Mouse (Mus musculus) hindbrain, postnatal 0 days (tissue): ENCODE results near the gene Col5a2. TPM values are rescaled to one million over a fixed set of nuclear protein-coding genes. Genes with fewer than 3 reads are reported as not detected.
A peak's percentile ranks its signal among the peaks of the same experiment; 100 is the strongest.
"Not testable (repeated sequence)": the region's sequence is repeated elsewhere in the genome, so short reads cannot be mapped to it uniquely, and the experiment has no call there.

Experiments used
- ATAC-seq: fragments of 200-750 bp; cut with Nextera tagmentation; 2 replicates; pipeline ENCODE4 v1.8.0; 2017; ENCODE audit warnings: mild to moderate bottlenecking, moderate TSS enrichment, moderate library complexity
- DNase-seq: peaks from one replicate; pipeline ENCODE4 v3.0.0-alpha.2; 2015; ENCODE audit warnings: low spot score
- H3K27ac ChIP-seq: fragments of 300-500 bp; sonication (generic); 2 replicates; pipeline ENCODE4 v1.5.1; 2014; ENCODE audit warnings: mild to moderate bottlenecking
- H3K27me3 ChIP-seq: fragments of 300-500 bp; sonication (generic); 2 replicates; pipeline ENCODE4 v1.6.1; 2014; ENCODE audit warnings: low read length, mixed read lengths; ENCODE audit not compliant: insufficient read depth
- H3K36me3 ChIP-seq: fragments of 300-500 bp; sonication (generic); 2 replicates; pipeline ENCODE4 v1.6.1; 2014; ENCODE audit warnings: low read length, mixed read lengths; ENCODE audit not compliant: insufficient read depth
- H3K4me1 ChIP-seq: fragments of 300-500 bp; sonication (generic); 2 replicates; pipeline ENCODE4 v1.6.1; 2014; ENCODE audit warnings: antibody characterized with exemption, low read length, mixed read lengths; ENCODE audit not compliant: insufficient read depth
- H3K4me2 ChIP-seq: fragments of 300-500 bp; sonication (generic); 2 replicates; pipeline ENCODE4 v1.6.1; 2014; ENCODE audit warnings: low read depth, mild to moderate bottlenecking, low read length, moderate library complexity, mixed read lengths
- H3K4me3 ChIP-seq: fragments of 300-500 bp; sonication (generic); 2 replicates; pipeline ENCODE4 v1.5.1; 2014; ENCODE audit warnings: low read length
- H3K9ac ChIP-seq: fragments of 300-500 bp; sonication (generic); replicated peaks from 2 replicates; pipeline ENCODE4 v1.6.1; 2014; ENCODE audit warnings: mild to moderate bottlenecking, low read length, moderate library complexity, mixed read lengths
- H3K9me3 ChIP-seq: fragments of 300-500 bp; sonication (generic); 2 replicates; pipeline ENCODE4 v1.6.1; 2016; ENCODE audit warnings: low read length, mixed read lengths
- CTCF ChIP-seq: IDR thresholded peaks from 2 replicates; pipeline ENCODE4 v1.5.1; 2016; ENCODE audit warnings: antibody characterized with exemption, control low read depth, low read depth
- WGBS: fragments of 180-500 bp; shearing (Covaris S2); extraction: QIAGEN DNeasy Blood & Tissue Kit; methylation state at CpG from one replicate; pipeline ENCODE4 v1.1.7; 2014; 5-methylcytosine and 5-hydroxymethylcytosine counted together
- polyA plus RNA-seq: library from polyadenylated mRNA; unstranded; fragments of >200 nt; fragmentation: Nextera tagmentation; extraction: Ambion mirVana; gene quantifications from 2 replicates; pipeline ENCODE4 v1.2.1, GENCODE M21; 2015
- total RNA-seq: library from RNA; depleted of rRNA; stranded (reverse); fragments of >200 nt; gene quantifications from 2 replicates; pipeline ENCODE4 v1.2.3, GENCODE M21; 2014

Gene Col5a2
- total and polyA plus RNA-seq, 2 experiments from 2014 or later, result 7.3 to 17.9 TPM

- H3K27ac ChIP-seq, result no peak overlapping the region
- H3K4me2 ChIP-seq, result no peak overlapping the region
- H3K9me3 ChIP-seq, result no peaks in the 10 kb centered on the region
- no peaks in the 10 kb centered on the region for H3K4me1 ChIP-seq
- H3K27me3 ChIP-seq, result no peaks in the 10 kb centered on the region
- 17% methylated on average over 3 of the region's 3 CpGs for WGBS
- DNase-seq (peak; percentile 79), ATAC-seq (peak; percentile 83)
- no peaks in the 10 kb centered on the region for H3K36me3 ChIP-seq
- peak; percentile 76 for TF ChIP-seq CTCF
- H3K4me3 ChIP-seq, result no peak overlapping the region
- H3K9ac ChIP-seq, result no peak overlapping the region
These were observed 71.2 kb downstream of the Col5a2 start for GRCm38 (mm10) chr1:45431922-45432321.

GRCm38 (mm10) chr1:45430520-45430919, 72.6 kb downstream of the Col5a2 start:
- WGBS, result 78% methylated on average over 4 of the region's 4 CpGs
- no peak overlapping the region for H3K4me2 ChIP-seq
- no peak overlapping the region for H3K27ac ChIP-seq
- H3K4me1 ChIP-seq, result no peaks in the 10 kb centered on the region
- no peak overlapping the region for H3K9ac ChIP-seq
- DNase-seq (peak; percentile 4), ATAC-seq (no peak)
- H3K4me3 ChIP-seq, result no peak overlapping the region
- H3K9me3 ChIP-seq, result no peaks in the 10 kb centered on the region
- no peak for TF ChIP-seq CTCF
- no peaks in the 10 kb centered on the region for H3K36me3 ChIP-seq
- no peaks in the 10 kb centered on the region for H3K27me3 ChIP-seq

GRCm38 (mm10) chr1:45429145-45429544, 73.9 kb downstream of the Col5a2 start:
- not testable (repeated sequence) for H3K36me3 ChIP-seq, H3K9ac ChIP-seq, H3K27me3 ChIP-seq, H3K9me3 ChIP-seq, DNase-seq, H3K4me3 ChIP-seq, ATAC-seq, H3K27ac ChIP-seq, H3K4me2 ChIP-seq, H3K4me1 ChIP-seq
- WGBS, result 86% methylated on average over 5 of the region's 5 CpGs

- no peak for DNase-seq
- no peaks in the 10 kb centered on the region for H3K9me3 ChIP-seq
- no peaks in the 10 kb centered on the region for H3K27me3 ChIP-seq
- no peaks in the 10 kb centered on the region for H3K4me1 ChIP-seq
- H3K4me2 ChIP-seq, result no peak overlapping the region
- no peak for ATAC-seq
- no peak overlapping the region for H3K4me3 ChIP-seq
- H3K9ac ChIP-seq, result no peak overlapping the region
- H3K27ac ChIP-seq, result no peak overlapping the region
- 87% methylated on average over 5 of the region's 5 CpGs for WGBS
- no peaks in the 10 kb centered on the region for H3K36me3 ChIP-seq
- TF ChIP-seq CTCF, result no peak
These were observed 79.2 kb downstream of the Col5a2 start for GRCm38 (mm10) chr1:45423915-45424314.

- H3K36me3 ChIP-seq, result no peaks in the 10 kb centered on the region
- no peak for ATAC-seq
- no peak overlapping the region for H3K9ac ChIP-seq
- H3K4me1 ChIP-seq, result no peaks in the 10 kb centered on the region
- no peak overlapping the region for H3K4me2 ChIP-seq
- TF ChIP-seq CTCF, result no peak
- no peaks in the 10 kb centered on the region for H3K27me3 ChIP-seq
- H3K27ac ChIP-seq, result no peak overlapping the region
- no peaks in the 10 kb centered on the region for H3K9me3 ChIP-seq
- H3K4me3 ChIP-seq, result no peak overlapping the region
- no peak for DNase-seq
These were observed 82.5 kb downstream of the Col5a2 start for GRCm38 (mm10) chr1:45420554-45420953.

GRCm38 (mm10) chr1:45419858-45420257, 83.2 kb downstream of the Col5a2 start:
- Histone ChIP-seq H3K4me2 (no peak overlapping the region), H3K27me3 (no peaks in the 10 kb centered on the region), H3K4me3 (no peak overlapping the region), H3K36me3 (no peaks in the 10 kb centered on the region), H3K27ac (no peak overlapping the region), H3K4me1 (no peaks in the 10 kb centered on the region), H3K9ac (no peak overlapping the region), H3K9me3 (no peaks in the 10 kb centered on the region)
- DNase-seq, result no peak
- 79% methylated on average over 2 of the region's 2 CpGs for WGBS
- ATAC-seq, result no peak
- TF ChIP-seq CTCF, result no peak

GRCm38 (mm10) chr1:45381866-45382265, 121.2 kb downstream of the Col5a2 start:
- no peak for TF ChIP-seq CTCF
- no peak overlapping the region for H3K4me3 ChIP-seq
- H3K27me3 ChIP-seq, result no peaks in the 10 kb centered on the region
- 96% methylated on average over 2 of the region's 2 CpGs for WGBS
- ATAC-seq, result no peak
- no peaks in the 10 kb centered on the region for H3K36me3 ChIP-seq
- H3K27ac ChIP-seq, result no peak overlapping the region
- no peak for DNase-seq
- no peak overlapping the region for H3K9ac ChIP-seq
- H3K9me3 ChIP-seq, result no peaks in the 10 kb centered on the region
- H3K4me2 ChIP-seq, result no peak overlapping the region
- H3K4me1 ChIP-seq, result no peaks in the 10 kb centered on the region
